Mouse (Mus musculus) spleen, postnatal 36 days (tissue): ENCODE results near the gene Islr2.

Experiments
- DNase-seq, 2 experiments: peaks; one replicate each; pipeline ENCODE4 v3.0.0; 2022; ENCODE audit warnings: low spot score in 2 of 2, mixed read lengths in 1 of 2

The Islr2 gene

GRCm38 (mm10) chr9:58220218-58220903, 16.2 kb upstream of the Islr2 start:
- peak in 1 of 2 experiments; percentile 33 for DNase-seq

GRCm38 (mm10) chr9:58218539-58218938, 14.4 kb upstream of the Islr2 start:
- DNase-seq = no peak

- DNase-seq = no peak
Measured at GRCm38 (mm10) chr9:58216402-58216801, 12.3 kb upstream of the Islr2 start.

- DNase-seq = no peak
Measured at GRCm38 (mm10) chr9:58214519-58215180, 10.5 kb upstream of the Islr2 start.

- DNase-seq = peak; percentile 45 to 75
Measured at GRCm38 (mm10) chr9:58213865-58214264, 9.7 kb upstream of the Islr2 start.

GRCm38 (mm10) chr9:58213377-58213776, 9.3 kb upstream of the Islr2 start:
- no peak for DNase-seq

GRCm38 (mm10) chr9:58210304-58210627, 6.1 kb upstream of the Islr2 start:
- DNase-seq = no peak

GRCm38 (mm10) chr9:58209462-58210303, 5.6 kb upstream of the Islr2 start:
- DNase-seq = no peak

- DNase-seq = no peak
Measured at GRCm38 (mm10) chr9:58206013-58206412, 1.9 kb upstream of the Islr2 start.

- peak; percentile 84 to 87 for DNase-seq
Measured at GRCm38 (mm10) chr9:58204448-58205000, 405 bp upstream of the Islr2 start.

GRCm38 (mm10) chr9:58202676-58203453, 1.3 kb downstream of the Islr2 start:
- DNase-seq = no peak

GRCm38 (mm10) chr9:58201861-58202549, 2.1 kb downstream of the Islr2 start:
- no peak for DNase-seq

- no peak for DNase-seq
Measured at GRCm38 (mm10) chr9:58201091-58201842, 2.9 kb downstream of the Islr2 start.

- DNase-seq = no peak
Measured at GRCm38 (mm10) chr9:58200270-58201090, 3.6 kb downstream of the Islr2 start.

GRCm38 (mm10) chr9:58199381-58200269, 4.5 kb downstream of the Islr2 start:
- DNase-seq = no peak

GRCm38 (mm10) chr9:58198801-58199371, 5.2 kb downstream of the Islr2 start:
- DNase-seq = peak in 1 of 2 experiments; percentile 39

GRCm38 (mm10) chr9:58197781-58198701, 6.1 kb downstream of the Islr2 start:
- peak; percentile 55 to 56 for DNase-seq
